Mouse (Mus musculus): ENCODE measurements around the gene Phyhd1. TPM values are rescaled to one million over a fixed set of nuclear protein-coding genes. Genes with fewer than 3 reads are reported as not detected.

The Phyhd1 gene
- total and polyA plus RNA-seq, 3 experiments = 0.66 to 27.5 (median 1.8) TPM

GRCm38 (mm10) chr2:30327276-30327675 is 61.3 kb downstream of the Phyhd1 start:
- no peak overlapping the region for H3K4me3 ChIP-seq (ENCODE audit: low read depth, low read length)
- ATAC-seq (ENCODE audit: extremely low read depth, insufficient number of reproducible peaks, low FRiP score, poor library complexity, severe bottlenecking) (no peak), DNase-seq (ENCODE audit: low spot score) (no peak)
- TF ChIP-seq TAL1 (conservative IDR thresholded peaks at IDR 0.05; ENCODE audit: low read depth, low read length) (no peak), GATA2 (IDR thresholded peaks at IDR 0.05; ENCODE audit: borderline replicate concordance, low read depth, low read length) (no peak), GATA1 (IDR thresholded peaks at IDR 0.05; ENCODE audit: borderline replicate concordance, low read length) (no peak), POLR2AphosphoS5 (IDR thresholded peaks at IDR 0.05; ENCODE audit: insufficient replicate concordance, low read depth, low read length) (no peak)
- H3K4me1 ChIP-seq (ENCODE audit: insufficient read depth, low read depth, low read length) = no peaks in the 10 kb centered on the region
- H3K27me3 ChIP-seq (ENCODE audit: insufficient read depth, low read length) = no peaks in the 10 kb centered on the region
- H3K36me3 ChIP-seq (replicated peaks) = peaks cover 99% of the 10 kb centered on the region
- no peaks in the 10 kb centered on the region for H3K9me3 ChIP-seq (replicated peaks)

- ATAC-seq (ENCODE audit: extremely low read depth, insufficient number of reproducible peaks, low FRiP score, poor library complexity, severe bottlenecking) (no peak), DNase-seq (ENCODE audit: low spot score) (no peak)
- no peak overlapping the region for H3K4me3 ChIP-seq (ENCODE audit: low read depth, low read length)
- TF ChIP-seq GATA1 (IDR thresholded peaks at IDR 0.05; ENCODE audit: borderline replicate concordance, low read length) (no peak), GATA2 (IDR thresholded peaks at IDR 0.05; ENCODE audit: borderline replicate concordance, low read depth, low read length) (no peak), TAL1 (conservative IDR thresholded peaks at IDR 0.05; ENCODE audit: low read depth, low read length) (no peak), POLR2AphosphoS5 (IDR thresholded peaks at IDR 0.05; ENCODE audit: insufficient replicate concordance, low read depth, low read length) (no peak), CTCF (IDR thresholded peaks at IDR 0.05; ENCODE audit: low read depth, low read length) (no peak)
- no peaks in the 10 kb centered on the region for H3K9me3 ChIP-seq (replicated peaks)
- peaks cover 99% of the 10 kb centered on the region for H3K36me3 ChIP-seq (replicated peaks)
- H3K27me3 ChIP-seq (ENCODE audit: insufficient read depth, low read length) = no peaks in the 10 kb centered on the region
- no peaks in the 10 kb centered on the region for H3K4me1 ChIP-seq (ENCODE audit: insufficient read depth, low read depth, low read length)
These were observed 62.8 kb downstream of the Phyhd1 start for GRCm38 (mm10) chr2:30328791-30329190.

Other genes starting within 250 kb of the Phyhd1 start
- 15.1 and 17.9 TPM in 2 replicates for gene Wdr34, start 217.3 kb upstream of the Phyhd1 start, total RNA-seq (2014; fragmentation: Nextera tagmentation)
- gene Wdr34, start 217.3 kb upstream of the Phyhd1 start, total RNA-seq (2017) = 9.6 and 13.5 TPM in 2 replicates
- gene Wdr34, start 217.3 kb upstream of the Phyhd1 start, polyA plus RNA-seq (2012) = 35.5 and 38.4 TPM in 2 replicates
- 751 and 948 TPM in 2 replicates for gene Set, start 208.8 kb upstream of the Phyhd1 start, total RNA-seq (2014; fragmentation: Nextera tagmentation)
- 667 and 849 TPM in 2 replicates for gene Set, start 208.8 kb upstream of the Phyhd1 start, total RNA-seq (2017)
- 806 and 885 TPM in 2 replicates for gene Set, start 208.8 kb upstream of the Phyhd1 start, polyA plus RNA-seq (2012)
- gene Pkn3, start 188.5 kb upstream of the Phyhd1 start, total RNA-seq (2014; fragmentation: Nextera tagmentation) = 1.6 and 2.4 TPM in 2 replicates
- gene Pkn3, start 188.5 kb upstream of the Phyhd1 start, total RNA-seq (2017) = 4.5 and 5.9 TPM in 2 replicates
- 13.3 and 14.5 TPM in 2 replicates for gene Pkn3, start 188.5 kb upstream of the Phyhd1 start, polyA plus RNA-seq (2012)
- gene Zdhhc12, start 172.6 kb upstream of the Phyhd1 start, total RNA-seq (2014; fragmentation: Nextera tagmentation) = 25.4 and 29.4 TPM in 2 replicates
- gene Zdhhc12, start 172.6 kb upstream of the Phyhd1 start, total RNA-seq (2017) = 9.5 and 10.3 TPM in 2 replicates
- gene Zdhhc12, start 172.6 kb upstream of the Phyhd1 start, polyA plus RNA-seq (2012) = 31.0 and 31.4 TPM in 2 replicates
- gene Zer1, start 141.6 kb upstream of the Phyhd1 start, total RNA-seq (2014; fragmentation: Nextera tagmentation) = 25.1 and 25.8 TPM in 2 replicates
- gene Zer1, start 141.6 kb upstream of the Phyhd1 start, total RNA-seq (2017) = 9.7 and 10.4 TPM in 2 replicates
- gene Zer1, start 141.6 kb upstream of the Phyhd1 start, polyA plus RNA-seq (2012) = 13.2 and 18.9 TPM in 2 replicates
- gene Tbc1d13, start 132.5 kb upstream of the Phyhd1 start, total RNA-seq (2014; fragmentation: Nextera tagmentation) = 30.2 and 38.6 TPM in 2 replicates
- 38.0 and 38.5 TPM in 2 replicates for gene Tbc1d13, start 132.5 kb upstream of the Phyhd1 start, total RNA-seq (2017)
- 24.5 and 25.2 TPM in 2 replicates for gene Tbc1d13, start 132.5 kb upstream of the Phyhd1 start, polyA plus RNA-seq (2012)
- gene Endog, start 94.7 kb upstream of the Phyhd1 start, total RNA-seq (2014; fragmentation: Nextera tagmentation) = 1.1 and 2.4 TPM in 2 replicates
- 7.8 and 8.3 TPM in 2 replicates for gene Endog, start 94.7 kb upstream of the Phyhd1 start, total RNA-seq (2017)
- 36.0 and 43.2 TPM in 2 replicates for gene Endog, start 94.7 kb upstream of the Phyhd1 start, polyA plus RNA-seq (2012)
- gene Spout1, start 87.7 kb upstream of the Phyhd1 start, total RNA-seq (2014; fragmentation: Nextera tagmentation) = 20.3 and 24.2 TPM in 2 replicates
- gene Spout1, start 87.7 kb upstream of the Phyhd1 start, total RNA-seq (2017) = 24.6 and 27.0 TPM in 2 replicates
- gene Spout1, start 87.7 kb upstream of the Phyhd1 start, polyA plus RNA-seq (2012) = 51.3 and 57.0 TPM in 2 replicates
- 10.6 and 12.3 TPM in 2 replicates for gene Kyat1, start 60.4 kb upstream of the Phyhd1 start, total RNA-seq (2014; fragmentation: Nextera tagmentation)
- gene Kyat1, start 60.4 kb upstream of the Phyhd1 start, total RNA-seq (2017) = 10.0 and 12.3 TPM in 2 replicates
- gene Kyat1, start 60.4 kb upstream of the Phyhd1 start, polyA plus RNA-seq (2012) = 4.7 and 13.7 TPM in 2 replicates
- 21.7 and 22.4 TPM in 2 replicates for gene Lrrc8a, start 28.5 kb upstream of the Phyhd1 start, total RNA-seq (2014; fragmentation: Nextera tagmentation)
- 6.7 and 7.4 TPM in 2 replicates for gene Lrrc8a, start 28.5 kb upstream of the Phyhd1 start, total RNA-seq (2017)
- gene Lrrc8a, start 28.5 kb upstream of the Phyhd1 start, polyA plus RNA-seq (2012) = 3.3 and 5.0 TPM in 2 replicates
- gene Gm28035, start 25.6 kb upstream of the Phyhd1 start, total RNA-seq (2014; fragmentation: Nextera tagmentation) = 1.8 and 2.6 TPM in 2 replicates
- 0.12 TPM in 1 of 2 replicates, not detected in the other for gene Gm28035, start 25.6 kb upstream of the Phyhd1 start, total RNA-seq (2017)
- gene Gm28035, start 25.6 kb upstream of the Phyhd1 start, polyA plus RNA-seq (2012) = 3.3 and 4.2 TPM in 2 replicates
- not detected in 2 replicates for gene Gm28038, start 14.8 kb downstream of the Phyhd1 start, total RNA-seq (2014; fragmentation: Nextera tagmentation)
- gene Gm28038, start 14.8 kb downstream of the Phyhd1 start, total RNA-seq (2017) = not detected in 2 replicates
- not detected in 2 replicates for gene Gm28038, start 14.8 kb downstream of the Phyhd1 start, polyA plus RNA-seq (2012)
- gene Dolk, start 20.1 kb downstream of the Phyhd1 start, total RNA-seq (2014; fragmentation: Nextera tagmentation) = 5.0 TPM in 2 replicates
- 16.1 and 16.9 TPM in 2 replicates for gene Dolk, start 20.1 kb downstream of the Phyhd1 start, total RNA-seq (2017)
- 6.1 and 7.2 TPM in 2 replicates for gene Dolk, start 20.1 kb downstream of the Phyhd1 start, polyA plus RNA-seq (2012)
- gene Nup188, start 20.2 kb downstream of the Phyhd1 start, total RNA-seq (2014; fragmentation: Nextera tagmentation) = 62.8 and 77.7 TPM in 2 replicates
- gene Nup188, start 20.2 kb downstream of the Phyhd1 start, total RNA-seq (2017) = 22.1 and 24.4 TPM in 2 replicates
- 89.5 and 106 TPM in 2 replicates for gene Nup188, start 20.2 kb downstream of the Phyhd1 start, polyA plus RNA-seq (2012)
- gene Sh3glb2, start 93.1 kb downstream of the Phyhd1 start, total RNA-seq (2014; fragmentation: Nextera tagmentation) = 20.8 and 24.8 TPM in 2 replicates
- 31.3 and 47.2 TPM in 2 replicates for gene Sh3glb2, start 93.1 kb downstream of the Phyhd1 start, total RNA-seq (2017)
- gene Sh3glb2, start 93.1 kb downstream of the Phyhd1 start, polyA plus RNA-seq (2012) = 23.3 and 24.9 TPM in 2 replicates
- gene Miga2, start 98.0 kb downstream of the Phyhd1 start, total RNA-seq (2014; fragmentation: Nextera tagmentation) = 9.5 and 12.0 TPM in 2 replicates
- 9.2 and 13.5 TPM in 2 replicates for gene Miga2, start 98.0 kb downstream of the Phyhd1 start, total RNA-seq (2017)
- 8.1 and 9.0 TPM in 2 replicates for gene Miga2, start 98.0 kb downstream of the Phyhd1 start, polyA plus RNA-seq (2012)
- gene Dolpp1, start 126.1 kb downstream of the Phyhd1 start, total RNA-seq (2014; fragmentation: Nextera tagmentation) = 16.0 and 17.3 TPM in 2 replicates
- 23.2 and 25.0 TPM in 2 replicates for gene Dolpp1, start 126.1 kb downstream of the Phyhd1 start, total RNA-seq (2017)
- 25.8 and 28.0 TPM in 2 replicates for gene Dolpp1, start 126.1 kb downstream of the Phyhd1 start, polyA plus RNA-seq (2012)
- gene Crat, start 149.6 kb downstream of the Phyhd1 start, total RNA-seq (2014; fragmentation: Nextera tagmentation) = 28.6 and 44.4 TPM in 2 replicates
- gene Crat, start 149.6 kb downstream of the Phyhd1 start, total RNA-seq (2017) = 16.1 and 17.2 TPM in 2 replicates
- 34.2 and 43.2 TPM in 2 replicates for gene Crat, start 149.6 kb downstream of the Phyhd1 start, polyA plus RNA-seq (2012)
- 87.0 and 106 TPM in 2 replicates for gene Ptpa, start 149.8 kb downstream of the Phyhd1 start, total RNA-seq (2014; fragmentation: Nextera tagmentation)
- 74.1 and 81.5 TPM in 2 replicates for gene Ptpa, start 149.8 kb downstream of the Phyhd1 start, total RNA-seq (2017)
- gene Ptpa, start 149.8 kb downstream of the Phyhd1 start, polyA plus RNA-seq (2012) = 502 and 583 TPM in 2 replicates
- not detected in 2 replicates for gene Ier5l, start 208.0 kb downstream of the Phyhd1 start, total RNA-seq (2014; fragmentation: Nextera tagmentation)
- gene Ier5l, start 208.0 kb downstream of the Phyhd1 start, total RNA-seq (2017) = not detected in 2 replicates
- not detected in 2 replicates for gene Ier5l, start 208.0 kb downstream of the Phyhd1 start, polyA plus RNA-seq (2012)

Data from G1E (cell line).